Mouse (Mus musculus) stomach, embryonic 16.5 days (tissue): ENCODE data around the gene Trp53i11. TPM values are rescaled to one million over a fixed set of nuclear protein-coding genes. Genes with fewer than 3 reads are reported as not detected.

Source experiments
- ATAC-seq: fragments of 200-750 bp; cut with Nextera tagmentation; 2 replicates; pipeline ENCODE4 v1.8.0; 2017; ENCODE audit warnings: moderate number of reproducible peaks, moderate TSS enrichment; ENCODE audit not compliant: insufficient read depth, low FRiP score
- H3K27ac ChIP-seq: fragments of 300-500 bp; sonication (generic); 2 replicates; pipeline ENCODE4 v1.5.1; 2014; ENCODE audit warnings: low read length
- H3K27me3 ChIP-seq: fragments of 300-500 bp; sonication (generic); 2 replicates; pipeline ENCODE4 v1.6.1; 2014; ENCODE audit warnings: low read length, control low read depth, mixed read lengths; ENCODE audit not compliant: control insufficient read depth, insufficient read depth
- H3K36me3 ChIP-seq: fragments of 300-500 bp; sonication (generic); 2 replicates; pipeline ENCODE4 v1.6.1; 2014; ENCODE audit warnings: low read length; ENCODE audit not compliant: control insufficient read depth, insufficient read depth
- H3K4me1 ChIP-seq: fragments of 300-500 bp; sonication (generic); 2 replicates; pipeline ENCODE4 v1.6.1; 2014; ENCODE audit warnings: low read length, control low read depth, mixed read lengths; ENCODE audit not compliant: control insufficient read depth, insufficient read depth
- H3K4me2 ChIP-seq: fragments of 300-500 bp; sonication (generic); 2 replicates; pipeline ENCODE4 v1.6.1; 2014; ENCODE audit warnings: low read depth, low read length, mixed read lengths
- H3K4me3 ChIP-seq: fragments of 300-500 bp; sonication (generic); replicated peaks from 2 replicates; pipeline ENCODE4 v1.5.1; 2014; ENCODE audit warnings: mild to moderate bottlenecking, low read length
- H3K9ac ChIP-seq: fragments of 300-500 bp; sonication (generic); 2 replicates; pipeline ENCODE4 v1.6.1; 2014; ENCODE audit warnings: low read length
- H3K9me3 ChIP-seq: fragments of 300-500 bp; sonication (generic); replicated peaks from 2 replicates; pipeline ENCODE4 v1.6.1; 2016; ENCODE audit warnings: low read length, control low read depth; ENCODE audit not compliant: control insufficient read depth
- WGBS: fragments of 180-500 bp; shearing (Covaris S2); extraction: QIAGEN DNeasy Blood & Tissue Kit; methylation state at CpG from one replicate; pipeline ENCODE4 v1.1.7; 2014; 5-methylcytosine and 5-hydroxymethylcytosine counted together
- polyA plus RNA-seq: library from polyadenylated mRNA; unstranded; fragments of >200 nt; fragmentation: Nextera tagmentation; extraction: Ambion mirVana; gene quantifications from 2 replicates; pipeline ENCODE4 v1.2.1, GENCODE M21; 2015

Trp53i11 gene
- 34.0 and 42.8 TPM in 2 replicates for polyA plus RNA-seq

DNA sequence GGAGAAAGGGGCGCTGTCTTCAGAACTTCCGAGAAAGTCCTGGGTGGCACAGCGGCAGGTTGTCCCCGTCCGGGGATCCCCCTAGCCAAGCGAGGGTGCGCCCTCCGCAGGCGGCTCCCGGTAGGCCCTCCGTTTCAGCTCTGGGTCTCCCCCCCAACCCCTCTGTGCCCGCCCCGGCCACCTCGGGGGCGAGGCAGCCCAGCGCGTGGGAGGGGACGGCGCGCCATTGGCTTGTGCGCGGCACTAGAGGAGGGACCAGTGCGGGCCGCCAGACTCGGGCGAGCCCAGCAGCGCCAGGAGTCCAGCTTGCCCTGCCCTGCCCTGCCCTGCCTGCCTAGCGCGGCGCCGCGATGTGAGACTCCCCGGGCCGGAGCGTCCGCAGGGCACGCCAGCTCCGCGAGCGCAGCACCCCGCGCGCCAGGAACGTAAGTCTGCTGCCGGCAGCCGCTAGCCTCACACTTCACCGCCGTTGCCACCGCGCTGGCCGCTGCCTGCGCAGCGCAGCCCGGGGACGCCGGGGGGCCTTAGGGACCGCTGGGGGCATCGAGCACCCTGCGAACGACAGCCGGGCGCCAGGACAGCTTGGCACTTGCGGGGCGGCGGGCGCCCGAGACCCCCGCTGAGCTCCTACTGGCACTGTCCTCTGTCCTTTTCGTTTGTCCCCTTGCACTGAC is at the start of gene Trp53i11:
TSS of gene Trp53i11 (plus strand) at position 226 of the 674 bp plus-strand sequence.
- no peaks in the 10 kb centered on the region for H3K27me3 ChIP-seq
- WGBS, result under 1% methylated on average over 68 of the region's 69 CpGs
- ATAC-seq, result peak; percentile 90
- H3K27ac ChIP-seq, result peak within 1 kb of the TSS; percentile 76
- H3K4me2 ChIP-seq, result peak within 1 kb of the TSS; percentile 85
- peak within 1 kb of the TSS; percentile 80 for H3K9ac ChIP-seq
- H3K36me3 ChIP-seq, result no peaks in the 10 kb centered on the region
- H3K9me3 ChIP-seq, result no peaks in the 10 kb centered on the region
- peaks cover 34% of the 10 kb centered on the region for H3K4me1 ChIP-seq
- H3K4me3 ChIP-seq, result peak within 1 kb of the TSS; percentile 64

DNA sequence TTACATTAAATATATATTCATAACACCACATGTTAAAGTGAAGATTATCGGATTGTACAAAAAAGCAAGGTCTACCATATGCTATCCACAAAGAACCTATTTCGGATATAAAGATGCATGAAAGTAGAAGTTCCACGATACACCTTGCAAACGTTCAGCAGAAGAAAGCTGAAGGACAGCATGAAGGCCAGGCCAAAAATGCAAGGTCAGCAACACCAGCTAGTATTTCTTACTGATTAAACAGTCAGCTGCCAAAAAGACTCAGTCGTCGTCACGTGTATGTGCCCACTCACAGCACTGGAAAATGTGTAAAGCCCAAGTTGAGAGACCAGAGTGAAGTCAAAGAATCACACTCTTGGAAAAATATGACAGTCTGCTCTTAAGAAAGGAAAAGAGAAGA is 47.9 kb upstream of the Trp53i11 start:
- Histone ChIP-seq H3K27ac (no peak overlapping the region), H3K4me2 (no peak overlapping the region), H3K9ac (no peak overlapping the region), H3K4me3 (no peak overlapping the region), H3K4me1 (no peaks in the 10 kb centered on the region), H3K27me3 (no peaks in the 10 kb centered on the region), H3K36me3 (no peaks in the 10 kb centered on the region), H3K9me3 (no peaks in the 10 kb centered on the region)
- WGBS, result 87% methylated on average over 7 of the region's 7 CpGs
- no peak for ATAC-seq

GRCm38 (mm10) chr2:93141329-93141728 is 46.0 kb upstream of the Trp53i11 start:
- Histone ChIP-seq H3K9me3 (no peaks in the 10 kb centered on the region), H3K4me1 (no peaks in the 10 kb centered on the region), H3K4me2 (no peak overlapping the region), H3K27me3 (no peaks in the 10 kb centered on the region), H3K9ac (no peak overlapping the region), H3K4me3 (no peak overlapping the region), H3K36me3 (no peaks in the 10 kb centered on the region), H3K27ac (no peak overlapping the region)
- 73% methylated on average over 3 of the region's 3 CpGs for WGBS
- ATAC-seq, result no peak

DNA sequence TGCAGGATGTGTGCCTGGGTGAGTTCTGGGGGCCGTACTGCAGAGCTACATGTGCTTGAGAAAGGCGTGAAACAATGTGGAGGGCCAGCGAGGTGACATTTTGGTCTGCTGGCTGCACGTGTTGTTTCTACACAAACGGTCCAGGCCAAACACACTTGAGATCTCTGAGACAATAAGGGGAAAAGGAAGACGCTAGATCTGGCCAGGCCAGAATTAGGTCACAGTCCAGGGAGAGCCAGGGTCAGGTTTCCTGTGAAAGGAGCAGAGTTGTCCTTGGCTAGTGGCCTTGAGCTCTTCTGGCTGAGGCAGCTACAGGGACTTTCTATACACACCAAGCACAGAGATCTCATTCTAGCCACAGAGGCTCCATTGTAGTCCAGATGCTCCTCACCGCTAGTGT is 44.7 kb upstream of the Trp53i11 start:
- Histone ChIP-seq H3K4me1 (no peaks in the 10 kb centered on the region), H3K4me2 (no peak overlapping the region), H3K27ac (peak overlapping the region; percentile 22; the same call in 1 of the 2 replicates), H3K9ac (no peak overlapping the region), H3K9me3 (no peaks in the 10 kb centered on the region), H3K4me3 (no peak overlapping the region), H3K27me3 (no peaks in the 10 kb centered on the region), H3K36me3 (no peaks in the 10 kb centered on the region)
- WGBS, result 64% methylated on average over 7 of the region's 7 CpGs
- ATAC-seq, result peak; percentile 46; the same call in 1 of the 2 replicates

GRCm38 (mm10) chr2:93144126-93144525 is 43.2 kb upstream of the Trp53i11 start:
- ATAC-seq, result no peak; the same call in 1 of the 2 replicates

DNA sequence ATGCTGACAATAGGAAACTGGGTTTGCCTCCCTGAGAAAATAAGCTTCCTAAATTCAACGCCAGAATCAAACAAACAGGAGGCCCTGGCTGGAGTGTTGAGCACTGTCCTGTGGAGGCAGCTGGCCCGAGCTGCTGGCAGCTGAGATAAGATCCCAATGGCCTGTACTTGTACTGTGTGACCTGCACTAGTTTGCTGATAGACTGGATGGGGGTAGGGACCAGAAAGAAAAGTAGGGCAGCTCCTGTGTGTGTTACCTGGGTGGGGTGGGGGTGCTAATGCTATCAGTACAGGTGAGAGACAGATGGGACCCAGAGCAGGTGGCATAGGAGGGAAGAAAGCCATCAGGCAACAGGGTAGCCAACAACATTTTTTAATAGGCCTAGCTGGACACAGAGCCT is 37.3 kb upstream of the Trp53i11 start:
- Histone ChIP-seq H3K9me3 (no peaks in the 10 kb centered on the region), H3K4me1 (no peaks in the 10 kb centered on the region; the same call in 1 of the 2 replicates), H3K4me2 (no peak overlapping the region), H3K9ac (no peak overlapping the region), H3K4me3 (no peak overlapping the region), H3K27me3 (no peaks in the 10 kb centered on the region), H3K36me3 (no peaks in the 10 kb centered on the region), H3K27ac (no peak overlapping the region)
- WGBS, result 26% methylated on average over 2 of the region's 2 CpGs
- ATAC-seq, result no peak

More at GRCm38 (mm10) chr2:93144126-93144525, 43.2 kb upstream of the Trp53i11 start:
- no peaks in the 10 kb centered on the region for H3K4me1 ChIP-seq
- no peaks in the 10 kb centered on the region for H3K27me3 ChIP-seq
- no peak overlapping the region; the same call in 1 of the 2 replicates for H3K9ac ChIP-seq
- no peak overlapping the region for H3K4me2 ChIP-seq
- H3K9me3 ChIP-seq, result no peaks in the 10 kb centered on the region
- H3K27ac ChIP-seq, result no peak overlapping the region
- 67% methylated on average over 3 of the region's 3 CpGs for WGBS
- H3K4me3 ChIP-seq, result no peak overlapping the region
- no peaks in the 10 kb centered on the region for H3K36me3 ChIP-seq

DNA sequence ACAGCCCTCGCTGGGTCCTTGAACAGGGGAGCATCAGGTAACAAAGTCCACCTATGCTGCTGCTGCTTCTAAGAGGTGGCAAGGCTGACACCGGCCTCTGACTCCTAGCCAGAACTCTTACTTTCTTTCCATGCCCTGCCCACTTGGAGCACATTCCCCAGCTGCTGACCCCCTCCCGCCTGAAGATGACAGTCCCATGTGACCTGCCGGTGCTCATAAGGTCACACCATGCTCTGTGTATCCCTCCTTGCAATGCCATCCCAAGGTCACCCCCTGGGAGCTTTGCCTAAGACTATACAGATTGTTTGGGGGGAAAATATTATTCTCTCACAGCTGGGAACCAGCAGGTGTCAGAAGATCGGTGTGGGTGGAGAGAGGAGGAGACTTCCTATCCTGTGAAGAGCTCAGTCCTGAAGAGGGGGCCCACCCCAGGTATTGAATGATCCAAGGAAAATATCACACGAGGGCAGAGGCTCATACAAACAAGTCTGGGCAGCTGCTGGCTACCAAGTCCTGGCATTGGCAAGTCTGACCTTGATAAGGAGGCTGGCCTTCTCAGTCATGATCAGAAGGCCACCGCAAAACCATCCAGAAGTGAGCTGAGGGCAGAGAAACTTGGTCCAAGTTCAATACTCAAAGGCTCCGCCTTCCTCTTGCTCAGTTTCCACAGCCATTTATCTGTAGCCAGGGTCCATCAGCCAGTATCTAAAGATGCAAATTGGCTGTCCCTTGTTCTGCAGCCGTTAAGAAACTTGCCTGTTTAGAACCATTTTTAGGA is 36.5 kb upstream of the Trp53i11 start:
- no peak overlapping the region for H3K4me3 ChIP-seq
- ATAC-seq, result no peak
- 62% methylated on average over 9 of the region's 9 CpGs for WGBS
- H3K36me3 ChIP-seq, result no peaks in the 10 kb centered on the region
- no peaks in the 10 kb centered on the region for H3K9me3 ChIP-seq
- no peak overlapping the region for H3K4me2 ChIP-seq
- no peaks in the 10 kb centered on the region; the same call in 1 of the 2 replicates for H3K4me1 ChIP-seq
- no peaks in the 10 kb centered on the region for H3K27me3 ChIP-seq
- no peak overlapping the region for H3K27ac ChIP-seq
- no peak overlapping the region for H3K9ac ChIP-seq

DNA sequence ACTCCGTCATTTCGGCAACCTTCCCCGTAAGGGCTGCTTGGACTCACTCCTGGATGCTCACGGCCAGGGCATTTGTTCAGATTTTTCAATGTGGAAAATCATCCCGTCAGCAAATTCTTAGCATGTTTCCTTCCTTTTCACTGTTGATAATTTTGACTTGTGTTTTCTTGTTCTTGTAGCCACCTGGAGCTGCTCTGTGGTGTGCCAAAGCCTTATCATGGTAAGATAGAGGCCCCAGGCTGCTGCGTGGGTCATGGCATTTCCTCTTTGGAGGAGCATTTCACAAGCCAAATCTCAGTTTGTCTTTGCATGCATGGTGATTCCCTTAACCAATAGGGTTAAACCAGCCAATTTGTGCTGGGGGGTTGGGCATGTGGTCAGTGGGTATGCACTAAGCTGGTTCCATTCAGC is 35.2 kb upstream of the Trp53i11 start:
- H3K9me3 ChIP-seq, result no peaks in the 10 kb centered on the region

DNA sequence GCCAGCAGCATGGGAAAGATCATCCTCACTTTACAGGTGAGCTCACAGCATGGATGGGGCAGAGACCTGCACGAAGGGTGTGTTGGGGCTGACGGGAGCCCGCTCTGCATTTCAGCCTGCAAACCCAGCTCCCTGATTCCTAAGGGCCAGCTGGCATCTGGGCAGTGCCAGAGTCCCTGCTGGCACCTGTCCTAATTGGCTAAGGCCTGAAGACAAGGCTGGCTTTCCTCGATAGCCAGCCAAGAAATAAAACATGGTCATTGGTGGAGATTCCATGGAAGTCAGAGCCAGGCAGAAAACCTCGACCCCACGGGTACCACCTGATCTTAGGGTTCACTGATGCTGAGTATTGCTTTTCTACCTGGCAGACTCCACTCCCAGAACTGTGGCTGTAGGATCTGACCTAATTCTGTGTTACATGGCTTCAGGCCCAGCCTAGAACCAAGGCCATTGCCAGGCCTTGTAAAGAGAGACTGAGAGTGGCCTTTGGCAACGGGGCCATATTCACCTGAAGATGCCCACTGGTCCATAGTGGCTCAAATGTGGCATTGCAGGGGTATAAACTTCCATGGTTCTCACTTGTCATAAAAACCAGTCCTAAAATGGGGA is 34.4 kb upstream of the Trp53i11 start:
- H3K27ac ChIP-seq, result no peak overlapping the region
- no peaks in the 10 kb centered on the region for H3K36me3 ChIP-seq
- ATAC-seq, result no peak
- H3K27me3 ChIP-seq, result no peaks in the 10 kb centered on the region
- H3K4me2 ChIP-seq, result no peak overlapping the region
- no peak overlapping the region for H3K4me3 ChIP-seq
- H3K9me3 ChIP-seq, result no peaks in the 10 kb centered on the region
- no peaks in the 10 kb centered on the region; the same call in 1 of the 2 replicates for H3K4me1 ChIP-seq
- WGBS, result 78% methylated on average over 7 of the region's 7 CpGs
- H3K9ac ChIP-seq, result no peak overlapping the region

More for the DNA sequence above, 35.2 kb upstream of the Trp53i11 start:
- Histone ChIP-seq H3K4me1 (no peaks in the 10 kb centered on the region; the same call in 1 of the 2 replicates), H3K4me2 (no peak overlapping the region), H3K4me3 (no peak overlapping the region), H3K27ac (no peak overlapping the region), H3K27me3 (no peaks in the 10 kb centered on the region), H3K36me3 (no peaks in the 10 kb centered on the region), H3K9ac (no peak overlapping the region)
- no peak for ATAC-seq
- WGBS, result 65% methylated on average over 6 of the region's 6 CpGs
